Mouse (Mus musculus) forebrain, embryonic 13.5 days (tissue): ENCODE results near the gene Bbox1. TPM values are rescaled to one million over a fixed set of nuclear protein-coding genes. Genes with fewer than 3 reads are reported as not detected.

Experiments used
- ATAC-seq: fragments of 200-750 bp; cut with Nextera tagmentation; 2 replicates; pipeline ENCODE4 v1.8.0; 2017
- H3K27ac ChIP-seq: fragments of 300-500 bp; sonication (generic); 2 replicates; pipeline ENCODE4 v1.5.1; 2015; ENCODE audit warnings: inconsistent platforms, mild to moderate bottlenecking, moderate library complexity
- H3K27me3 ChIP-seq: fragments of 300-500 bp; sonication (generic); 2 replicates; pipeline ENCODE4 v1.6.1; 2015; ENCODE audit warnings: mild to moderate bottlenecking, inconsistent platforms
- H3K36me3 ChIP-seq: fragments of 300-500 bp; sonication (generic); 2 replicates; pipeline ENCODE4 v1.6.1; 2015; ENCODE audit warnings: mild to moderate bottlenecking, inconsistent platforms; ENCODE audit not compliant: poor library complexity, severe bottlenecking
- H3K4me1 ChIP-seq: fragments of 300-500 bp; sonication (generic); 2 replicates; pipeline ENCODE4 v1.6.1; 2015; ENCODE audit warnings: inconsistent platforms
- H3K4me2 ChIP-seq: fragments of 300-500 bp; sonication (generic); 2 replicates; pipeline ENCODE4 v1.6.1; 2015; ENCODE audit warnings: inconsistent platforms, mild to moderate bottlenecking, moderate library complexity
- H3K4me3 ChIP-seq: fragments of 300-500 bp; sonication (generic); 2 replicates; pipeline ENCODE4 v1.5.1; 2015; ENCODE audit warnings: mild to moderate bottlenecking, inconsistent platforms
- H3K9ac ChIP-seq: fragments of 300-500 bp; sonication (generic); 2 replicates; pipeline ENCODE4 v1.6.1; 2015; ENCODE audit warnings: mild to moderate bottlenecking, inconsistent platforms
- H3K9me3 ChIP-seq: fragments of 300-500 bp; sonication (generic); replicated peaks from 2 replicates; pipeline ENCODE4 v1.6.1; 2016; ENCODE audit warnings: inconsistent platforms
- WGBS: fragments of 180-500 bp; shearing (Covaris S2); methylation state at CpG from one replicate; pipeline ENCODE4 v1.1.7; 2015; 5-methylcytosine and 5-hydroxymethylcytosine counted together
- polyA plus RNA-seq: library from polyadenylated mRNA; unstranded; fragments of >200 nt; fragmentation: Nextera tagmentation; extraction: Ambion mirVana; gene quantifications from 2 replicates; pipeline ENCODE4 v1.2.1, GENCODE M21; 2015

Gene Bbox1
- polyA plus RNA-seq, 1 experiment from 2014 or later: 0.06 TPM

GRCm38 (mm10) chr2:110230753-110231152 is 83.6 kb downstream of the Bbox1 start:
- Histone ChIP-seq H3K9ac (no peak overlapping the region), H3K4me3 (no peak overlapping the region), H3K36me3 (no peaks in the 10 kb centered on the region), H3K27ac (no peak overlapping the region), H3K9me3 (no peaks in the 10 kb centered on the region), H3K4me1 (no peaks in the 10 kb centered on the region), H3K27me3 (no peaks in the 10 kb centered on the region), H3K4me2 (no peak overlapping the region)
- ATAC-seq: peak; percentile 63; the same call in 1 of the 2 replicates
- WGBS: 75% methylated on average over 4 of the region's 4 CpGs

- ATAC-seq: peak; percentile 94
- H3K36me3 ChIP-seq: no peaks in the 10 kb centered on the region
- H3K4me2 ChIP-seq: no peak overlapping the region; the same call in 1 of the 2 replicates
- H3K9ac ChIP-seq: no peak overlapping the region
- H3K9me3 ChIP-seq: no peaks in the 10 kb centered on the region
- H3K27me3 ChIP-seq: no peaks in the 10 kb centered on the region
- no peak overlapping the region for H3K4me3 ChIP-seq
- H3K4me1 ChIP-seq: no peaks in the 10 kb centered on the region
- H3K27ac ChIP-seq: no peak overlapping the region
- 40% methylated on average over 15 of the region's 15 CpGs for WGBS
Observed at GRCm38 (mm10) chr2:110229143-110230087, 84.9 kb downstream of the Bbox1 start.

DNA sequence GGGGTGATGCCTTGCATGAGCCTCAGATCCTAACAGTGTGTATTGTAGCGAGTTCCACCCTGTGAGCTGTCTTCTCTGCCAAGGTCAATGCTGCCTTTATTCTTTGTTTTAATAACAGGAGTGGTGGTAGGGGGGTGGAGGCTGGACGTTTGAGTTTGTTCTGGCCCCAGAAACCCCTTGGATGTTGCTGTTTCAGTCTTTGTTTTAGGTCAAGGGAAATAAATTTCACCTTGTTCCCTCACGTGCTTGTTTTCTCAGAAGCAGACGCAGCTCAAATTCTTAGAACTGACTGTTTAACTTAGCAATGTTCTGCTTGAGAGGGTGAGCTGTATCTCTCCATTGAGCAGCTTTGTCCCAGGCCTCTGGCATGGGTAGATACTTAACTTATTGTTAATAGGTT is 87.9 kb downstream of the Bbox1 start:
- Histone ChIP-seq H3K4me2 (no peak overlapping the region), H3K9me3 (no peaks in the 10 kb centered on the region), H3K36me3 (no peaks in the 10 kb centered on the region), H3K27ac (no peak overlapping the region), H3K4me1 (no peaks in the 10 kb centered on the region), H3K27me3 (no peaks in the 10 kb centered on the region), H3K4me3 (no peak overlapping the region), H3K9ac (no peak overlapping the region)
- ATAC-seq: no peak
- 59% methylated on average over 4 of the region's 4 CpGs for WGBS

- H3K9me3 ChIP-seq: no peaks in the 10 kb centered on the region
- no peaks in the 10 kb centered on the region for H3K4me1 ChIP-seq
- H3K36me3 ChIP-seq: no peaks in the 10 kb centered on the region
- H3K27me3 ChIP-seq: no peaks in the 10 kb centered on the region
- no peak overlapping the region for H3K4me2 ChIP-seq
- no peak overlapping the region for H3K27ac ChIP-seq
- no peak overlapping the region for H3K9ac ChIP-seq
- no peak overlapping the region for H3K4me3 ChIP-seq
- no peak for ATAC-seq
Observed at GRCm38 (mm10) chr2:110225969-110226368, 88.4 kb downstream of the Bbox1 start.

GRCm38 (mm10) chr2:110222793-110223192 is 91.6 kb downstream of the Bbox1 start:
- no peak overlapping the region for H3K27ac ChIP-seq
- WGBS: 96% methylated on average over 2 of the region's 2 CpGs
- no peak overlapping the region for H3K4me2 ChIP-seq
- H3K27me3 ChIP-seq: no peaks in the 10 kb centered on the region
- no peak overlapping the region for H3K4me3 ChIP-seq
- H3K9ac ChIP-seq: no peak overlapping the region
- H3K4me1 ChIP-seq: no peaks in the 10 kb centered on the region
- no peaks in the 10 kb centered on the region for H3K9me3 ChIP-seq
- no peaks in the 10 kb centered on the region for H3K36me3 ChIP-seq
- no peak for ATAC-seq

- 72% methylated on average over 1 of the region's 1 CpGs for WGBS
- H3K4me3 ChIP-seq: no peak overlapping the region
- no peak for ATAC-seq
- no peaks in the 10 kb centered on the region for H3K27me3 ChIP-seq
- no peak overlapping the region for H3K9ac ChIP-seq
- H3K4me2 ChIP-seq: no peak overlapping the region
- H3K4me1 ChIP-seq: no peaks in the 10 kb centered on the region
- no peaks in the 10 kb centered on the region for H3K9me3 ChIP-seq
- H3K27ac ChIP-seq: no peak overlapping the region
- no peaks in the 10 kb centered on the region for H3K36me3 ChIP-seq
Observed at GRCm38 (mm10) chr2:110220492-110220891, 93.9 kb downstream of the Bbox1 start.

DNA sequence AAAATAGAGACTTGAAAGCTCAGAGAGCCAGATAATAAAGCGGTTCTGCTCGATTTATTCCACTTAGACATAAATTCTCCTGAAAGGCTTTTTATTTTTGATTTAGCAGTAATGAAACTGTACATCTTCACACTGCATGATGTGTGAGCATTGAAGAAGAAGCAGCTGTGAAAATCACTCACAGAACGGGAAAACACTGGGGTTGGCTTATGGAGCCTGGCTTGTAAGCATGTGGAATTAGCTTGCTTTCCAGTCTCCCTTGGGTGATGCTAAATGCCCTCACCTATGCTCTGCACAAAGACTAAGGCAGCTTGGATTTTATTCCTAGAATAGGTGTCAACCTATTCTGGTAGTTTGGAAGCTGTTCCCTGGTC is 98.7 kb downstream of the Bbox1 start:
- Histone ChIP-seq H3K9me3 (no peaks in the 10 kb centered on the region), H3K4me2 (no peak overlapping the region), H3K36me3 (no peaks in the 10 kb centered on the region), H3K4me3 (no peak overlapping the region), H3K27me3 (no peaks in the 10 kb centered on the region), H3K9ac (no peak overlapping the region), H3K27ac (no peak overlapping the region), H3K4me1 (no peaks in the 10 kb centered on the region)
- 81% methylated on average over 3 of the region's 3 CpGs for WGBS
- no peak for ATAC-seq

- H3K27me3 ChIP-seq: no peaks in the 10 kb centered on the region
Observed at GRCm38 (mm10) chr2:110214991-110215684, 99.2 kb downstream of the Bbox1 start.

DNA sequence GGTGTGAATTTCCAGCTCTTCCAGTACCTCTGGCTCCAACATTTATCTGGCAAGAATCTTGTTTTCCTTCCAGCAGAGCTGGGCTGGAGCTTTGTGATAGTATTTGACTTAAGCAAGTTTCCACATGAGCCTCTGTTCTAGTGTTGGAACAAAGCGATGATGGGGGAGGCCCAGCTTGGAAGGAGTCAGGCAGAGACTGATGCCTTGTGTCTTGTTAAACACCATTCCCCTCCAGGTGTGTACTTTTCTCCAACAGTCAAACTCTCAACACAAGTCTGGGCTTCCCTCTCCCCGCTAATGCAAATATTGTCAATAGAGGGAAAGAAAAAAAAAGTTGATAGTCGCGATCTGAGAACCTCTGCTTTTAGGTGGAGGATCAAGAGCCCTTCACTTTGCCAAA is 100.1 kb downstream of the Bbox1 start:
- no peaks in the 10 kb centered on the region for H3K9me3 ChIP-seq
- no peak overlapping the region for H3K27ac ChIP-seq
- no peaks in the 10 kb centered on the region for H3K27me3 ChIP-seq
- no peak overlapping the region for H3K4me2 ChIP-seq
- no peaks in the 10 kb centered on the region for H3K36me3 ChIP-seq
- no peaks in the 10 kb centered on the region for H3K4me1 ChIP-seq
- H3K4me3 ChIP-seq: no peak overlapping the region
- no peak overlapping the region for H3K9ac ChIP-seq
- 94% methylated on average over 4 of the region's 4 CpGs for WGBS
- ATAC-seq: no peak

More at GRCm38 (mm10) chr2:110214991-110215684, 99.2 kb downstream of the Bbox1 start:
- H3K4me1 ChIP-seq: no peaks in the 10 kb centered on the region
- no peak for ATAC-seq
- no peaks in the 10 kb centered on the region for H3K36me3 ChIP-seq
- H3K9me3 ChIP-seq: no peaks in the 10 kb centered on the region
- H3K27ac ChIP-seq: no peak overlapping the region
- no peak overlapping the region for H3K9ac ChIP-seq
- H3K4me3 ChIP-seq: no peak overlapping the region
- 60% methylated on average over 9 of the region's 9 CpGs for WGBS
- no peak overlapping the region for H3K4me2 ChIP-seq

Other genes with a start within 250 kb of the Bbox1 start
- gene Fibin, start 48.6 kb upstream of the Bbox1 start, polyA plus RNA-seq: 0.84 and 1.2 TPM in 2 replicates